Mouse (Mus musculus) thymus, adult 2 months (tissue): ENCODE measurements at regions not wholly inside any gene's neighbourhood (a gene's known extent, or its start where the extent isn't known, plus 50 kb on each side); places are given as distances from the start of the nearest gene placed in this dataset.

ENCODE experiments used
- CTCF ChIP-seq: fragments of 200-500 bp; IDR thresholded peaks from 2 replicates; pipeline ENCODE4 v1.5.1; 2012; ENCODE audit warnings: mild to moderate bottlenecking, control low read depth, low read length, moderate library complexity, borderline replicate concordance; ENCODE audit not compliant: control insufficient read depth, poor library complexity, insufficient read depth; ENCODE audit errors: extremely low read depth
- POLR2A ChIP-seq: fragments of 200-500 bp; IDR thresholded peaks from 2 replicates; pipeline ENCODE4 v1.6.1; 2012; ENCODE audit warnings: mild to moderate bottlenecking, low read length, control low read depth, moderate library complexity; ENCODE audit not compliant: control insufficient read depth, poor library complexity, insufficient read depth; ENCODE audit errors: extremely low read depth

DNA sequence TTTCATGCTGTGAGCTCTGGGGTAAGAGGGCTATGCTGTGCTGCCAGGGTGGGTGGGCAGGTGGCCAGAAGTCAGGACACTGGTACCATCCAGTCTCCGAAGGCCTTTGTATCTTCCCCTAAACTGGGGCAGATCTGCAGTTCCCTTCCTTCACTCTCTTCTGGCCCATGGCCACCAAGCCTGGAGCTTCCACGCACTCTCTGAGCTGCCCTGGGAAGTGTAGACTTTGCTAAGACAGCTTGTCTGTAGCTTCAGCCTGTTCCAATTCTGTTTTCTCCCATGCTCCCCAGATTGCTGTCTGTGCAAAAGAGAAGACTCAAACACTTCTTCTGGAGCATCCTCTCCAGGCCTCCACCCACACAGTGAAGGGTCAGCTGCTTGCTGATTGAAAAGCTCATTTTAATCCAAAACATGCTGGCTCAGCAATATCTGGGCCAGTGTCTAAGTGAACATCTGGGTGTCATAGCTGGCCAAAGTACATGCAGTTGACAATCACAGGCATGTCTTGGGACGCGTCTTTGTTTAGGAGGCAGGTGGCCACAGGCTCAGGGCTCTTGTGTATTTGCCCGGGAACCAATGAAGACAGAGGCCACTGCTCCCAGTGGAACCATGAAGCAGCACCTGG is 72.0 kb downstream of the Gm11983 start:
- no peak for TF ChIP-seq CTCF
- no peak for TF ChIP-seq POLR2A
